Comparison of ENCODE assay signal across 26 mouse cellular contexts in the genomic region with DNA sequence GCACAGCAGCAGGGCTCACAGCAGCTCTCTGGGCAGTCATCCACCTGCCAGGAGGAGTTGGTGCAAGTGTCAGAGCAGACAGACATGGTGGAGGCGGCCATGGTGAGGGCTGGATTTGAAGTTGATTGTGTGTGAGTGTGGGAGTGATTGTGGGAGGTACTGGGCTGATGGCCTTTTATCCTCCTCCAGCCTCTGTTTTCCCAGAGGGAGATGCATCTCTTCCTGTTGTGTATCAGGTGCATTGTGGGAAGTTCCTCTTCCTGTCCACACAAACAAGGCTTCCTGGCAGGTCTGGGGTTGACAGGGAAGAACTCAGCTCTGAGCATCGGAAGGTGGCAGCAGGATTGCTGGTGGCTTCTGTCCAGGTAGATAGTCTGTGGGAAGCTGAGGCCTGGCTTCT. TPM values are rescaled to one million over a fixed set of nuclear protein-coding genes. Genes with fewer than 3 reads are reported as not detected.
"Had no signal": no experiment of that assay in that cellular context is flagged by ENCODE, and none has a peak within 500 bp of the region (broad histone marks: within the 10 kb centered on the region; RNA-seq: fewer than 3 reads in every experiment).

TSS of gene Gm9639 (minus strand) at position 101 of the 400 bp plus-strand sequence.

- H3K4me3 ChIP-seq: kidney, embryonic 15.5 days; left cerebral cortex, adult 2 months; liver, embryonic 13.5 days; neural tube, embryonic 12.5 days had no signal

- H3K27ac ChIP-seq: kidney, embryonic 15.5 days; left cerebral cortex, adult 2 months; liver, embryonic 13.5 days; neural tube, embryonic 12.5 days; stomach, postnatal 0 days had no signal

- H3K4me2 ChIP-seq: kidney, embryonic 15.5 days; liver, embryonic 13.5 days; neural tube, embryonic 12.5 days had no signal

- H3K9ac ChIP-seq: kidney, embryonic 15.5 days; liver, embryonic 13.5 days; neural tube, embryonic 12.5 days had no signal

- H3K36me3 ChIP-seq: kidney, embryonic 15.5 days; liver, embryonic 13.5 days; neural tube, embryonic 12.5 days had no signal

- H3K27me3 ChIP-seq: kidney, embryonic 15.5 days; liver, embryonic 13.5 days; neural tube, embryonic 12.5 days had no signal

- H3K9me3 ChIP-seq: kidney, embryonic 15.5 days; liver, embryonic 13.5 days; neural tube, embryonic 12.5 days had no signal

- DNase-seq: kidney, adult 11 months; kidney, adult 8-10 months; kidney, postnatal 10 days; kidney, postnatal 36 days; layer of hippocampus, postnatal 36 days; liver, embryonic 13.5 days; lung, adult 2 months; lung, postnatal 14 days; lung, postnatal 4 days; midbrain, embryonic 14.5 days; right cerebral cortex, adult 18-20 months; right cerebral cortex, postnatal 14 days; right cerebral cortex, postnatal 4 days; thymus, adult 2 months; thymus, postnatal 14 days; thymus, postnatal 4 days had no signal

- H3K4me1 ChIP-seq: liver, embryonic 13.5 days had no signal

RNA-seq across cellular contexts. Expression of gene Gm9639, which starts in this region (rescaled TPM):
- polyA plus RNA-seq: kidney, embryonic 15.5 days; limb, embryonic 11.5 days; limb, embryonic 14.5 days; liver, adult 2 months; liver, embryonic 13.5 days; liver, embryonic 16.5 days; lung, adult 2 months; lung, embryonic 16.5 days; midbrain, embryonic 14.5 days; neural tube, embryonic 12.5 days; stomach, embryonic 14.5 days; stomach, postnatal 0 days; thymus, adult 2 months had no signal
